Mouse (Mus musculus): ENCODE measurements around the gene Ambp. TPM values are rescaled to one million over a fixed set of nuclear protein-coding genes. Genes with fewer than 3 reads are reported as not detected.

The Ambp gene
- polyA plus RNA-seq, 1 experiment from 2014 or later: 2,449 TPM

DNA sequence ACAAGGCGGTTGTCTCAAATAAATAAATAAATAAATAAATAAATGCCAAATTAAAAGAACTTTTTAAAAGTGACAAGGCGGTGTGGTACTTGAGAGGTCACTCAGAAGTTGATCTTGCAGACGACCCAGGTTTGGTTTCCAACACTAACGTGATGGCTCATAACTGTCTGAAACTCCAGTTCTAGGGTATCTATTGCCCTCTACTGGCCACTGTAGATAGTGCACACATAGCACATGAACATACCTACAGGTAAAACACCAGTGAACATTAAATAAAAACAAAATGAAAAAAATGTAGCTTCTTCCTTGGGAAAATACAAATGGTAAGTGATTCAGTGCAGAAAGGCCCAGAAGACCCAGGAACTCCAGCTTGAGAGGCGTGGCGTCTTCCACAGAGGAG is 7.3 kb downstream of the Ambp start:
- DNase-seq (no peak), ATAC-seq (no peak)
- 92% methylated on average over 6 of the region's 6 CpGs for WGBS (ENCODE audit: insufficient replicate concordance)

DNA sequence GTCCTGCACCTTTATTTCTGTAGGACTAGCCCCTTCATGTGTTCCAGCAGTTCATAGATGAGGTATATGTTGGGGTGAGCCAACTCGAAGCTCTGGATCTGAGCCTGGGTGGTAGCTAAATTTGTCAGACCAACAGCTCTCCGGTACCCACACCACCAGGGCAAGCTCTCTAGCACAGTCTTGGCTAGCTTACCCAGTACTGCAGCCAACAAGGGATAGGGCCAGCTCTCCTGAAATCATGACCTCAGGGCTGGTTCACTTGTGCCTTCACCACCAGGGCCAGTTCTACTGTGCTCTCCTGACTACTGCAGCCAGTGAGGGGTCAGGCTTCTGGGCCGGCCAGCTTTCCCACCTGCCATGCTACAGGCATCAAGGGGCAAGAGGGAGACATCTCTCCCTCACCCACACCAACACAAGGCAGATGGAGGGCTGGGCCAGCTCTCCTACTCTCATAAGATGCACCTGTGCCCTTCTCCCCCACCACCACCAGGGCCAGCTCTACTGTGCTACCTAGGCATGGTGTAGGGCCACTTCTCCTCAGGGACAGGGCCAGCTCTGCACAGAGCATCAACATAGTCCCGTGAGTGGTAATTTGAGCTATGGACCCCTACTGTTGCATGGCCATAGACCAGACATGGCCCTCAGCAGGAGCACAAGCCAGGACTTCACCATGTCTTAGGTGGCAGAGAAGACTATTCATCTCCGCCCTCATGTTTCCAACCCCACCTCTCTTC is 24.5 kb downstream of the Ambp start:
- Histone ChIP-seq H3K9me3 (ENCODE audit: low read length) (no peaks in the 10 kb centered on the region), H3K27me3 (ENCODE audit: insufficient read depth, low read length) (no peaks in the 10 kb centered on the region), H3K4me1 (ENCODE audit: insufficient read depth) (no peaks in the 10 kb centered on the region), H3K9ac (replicated peaks) (no peak overlapping the region), H3K36me3 (replicated peaks; ENCODE audit: insufficient read depth, low read length) (peaks cover 3% of the 10 kb centered on the region; the same call in 1 of the 2 replicates), H3K4me2 (ENCODE audit: low read depth, low read length) (no peak overlapping the region), H3K4me3 (ENCODE audit: low read depth, low read length) (no peak overlapping the region), H3K27ac (ENCODE audit: low read depth) (no peak overlapping the region)
- no peak for DNase-seq
- WGBS (ENCODE audit: insufficient replicate concordance): 75% methylated on average over 5 of the region's 5 CpGs
- TF ChIP-seq EP300 (IDR thresholded peaks at IDR 0.05; ENCODE audit: low read depth): no peak
- TF ChIP-seq CTCF (IDR thresholded peaks at IDR 0.05; ENCODE audit: low read depth): no peak
- no peak for ATAC-seq

More for the DNA sequence above, 7.3 kb downstream of the Ambp start:
- no peaks in the 10 kb centered on the region for H3K27me3 ChIP-seq (ENCODE audit: insufficient read depth, low read length)
- H3K27ac ChIP-seq (ENCODE audit: low read depth): no peak overlapping the region
- H3K9ac ChIP-seq (replicated peaks): no peak overlapping the region
- peaks cover 8% of the 10 kb centered on the region; the same call in 1 of the 2 replicates for H3K4me1 ChIP-seq (ENCODE audit: insufficient read depth)
- H3K4me2 ChIP-seq (ENCODE audit: low read depth, low read length): no peak overlapping the region
- no peaks in the 10 kb centered on the region for H3K9me3 ChIP-seq (ENCODE audit: low read length)
- TF ChIP-seq CTCF (IDR thresholded peaks at IDR 0.05; ENCODE audit: low read depth) (peak; percentile 51; the same call in 1 of the 2 replicates), EP300 (IDR thresholded peaks at IDR 0.05; ENCODE audit: low read depth) (no peak)
- no peak overlapping the region for H3K4me3 ChIP-seq (ENCODE audit: low read depth, low read length)
- H3K36me3 ChIP-seq (replicated peaks; ENCODE audit: insufficient read depth, low read length): peaks cover 8% of the 10 kb centered on the region

DNA sequence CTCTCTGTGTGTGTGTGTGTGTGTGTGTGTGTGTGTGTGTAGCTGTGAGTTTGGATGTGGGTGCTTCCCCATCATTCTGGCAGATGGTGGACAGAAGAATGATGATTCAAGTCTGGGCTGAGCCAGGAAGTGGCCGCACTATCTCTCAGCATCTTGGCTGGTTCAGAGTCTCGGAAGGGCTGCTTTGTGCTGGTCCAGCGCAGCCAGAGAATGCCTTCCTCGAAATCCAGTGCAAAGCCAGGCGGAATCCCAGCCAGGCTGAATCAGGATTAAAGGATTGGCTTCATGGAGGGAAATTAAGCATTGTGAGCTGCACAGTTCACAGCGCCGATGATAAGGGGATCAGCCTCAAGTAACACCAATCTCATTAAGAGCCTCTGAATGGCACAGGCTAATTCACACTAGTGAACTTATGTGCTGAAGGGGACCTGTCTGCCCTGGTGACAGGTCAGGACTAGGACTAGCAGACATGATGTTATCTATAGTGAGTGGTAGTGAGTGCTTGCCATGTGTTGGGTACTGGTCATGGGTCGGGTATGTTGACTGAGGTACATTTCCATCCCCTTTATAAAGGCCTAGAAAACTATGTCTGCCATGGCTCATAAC is 29.6 kb downstream of the Ambp start:
- TF ChIP-seq CTCF (IDR thresholded peaks at IDR 0.05; ENCODE audit: low read depth): no peak
- TF ChIP-seq EP300 (IDR thresholded peaks at IDR 0.05; ENCODE audit: low read depth): no peak

DNA sequence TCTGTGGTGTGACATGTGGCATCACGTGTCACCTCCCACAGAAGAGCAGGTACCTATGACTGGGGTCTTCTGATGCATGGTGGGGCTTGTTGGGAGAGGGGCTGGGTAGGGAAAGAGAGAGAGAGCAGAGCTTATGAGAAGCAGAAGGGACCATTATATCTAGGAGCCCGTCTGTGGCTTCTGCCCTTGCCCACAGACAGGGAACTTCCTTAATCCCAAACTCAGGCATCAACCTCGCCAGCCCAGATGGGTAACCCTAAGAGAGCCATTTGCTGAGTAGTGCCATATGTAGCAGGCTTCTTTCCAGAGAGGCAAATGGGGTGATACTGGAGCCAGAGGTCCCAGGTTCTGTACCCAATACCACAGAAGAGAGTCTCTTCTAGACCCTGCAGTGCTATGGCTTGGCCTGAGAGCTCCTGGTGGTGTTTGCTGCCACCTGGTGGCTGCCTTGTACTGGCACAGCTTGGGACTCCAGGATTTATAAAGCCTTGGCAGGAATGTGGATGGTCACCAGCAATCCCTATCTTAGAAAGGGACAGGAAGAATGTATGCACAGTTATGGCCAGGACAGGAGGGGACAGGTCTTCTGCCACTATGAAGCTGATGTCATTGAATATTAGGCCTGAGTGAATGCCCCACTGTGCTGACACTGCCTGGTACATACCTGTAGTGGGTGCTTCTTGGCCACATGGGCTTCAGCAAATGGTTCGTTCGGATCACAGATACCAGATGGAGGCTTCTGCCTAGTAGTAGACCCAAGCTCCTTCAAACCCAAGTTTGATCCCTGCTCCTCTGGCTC is 35.8 kb downstream of the Ambp start:
- TF ChIP-seq CTCF (IDR thresholded peaks at IDR 0.05; ENCODE audit: low read depth) (peak; percentile 94), EP300 (IDR thresholded peaks at IDR 0.05; ENCODE audit: low read depth) (no peak)
- H3K9me3 ChIP-seq (ENCODE audit: low read length): no peaks in the 10 kb centered on the region
- H3K4me3 ChIP-seq (ENCODE audit: low read depth, low read length): no peak overlapping the region
- no peak overlapping the region for H3K9ac ChIP-seq (replicated peaks)
- H3K4me2 ChIP-seq (ENCODE audit: low read depth, low read length): no peak overlapping the region
- DNase-seq (peak; percentile 78), ATAC-seq (peak; percentile 62)
- H3K36me3 ChIP-seq (replicated peaks; ENCODE audit: insufficient read depth, low read length): peaks cover 15% of the 10 kb centered on the region; the same call in 1 of the 2 replicates
- no peaks in the 10 kb centered on the region for H3K4me1 ChIP-seq (ENCODE audit: insufficient read depth)
- H3K27ac ChIP-seq (ENCODE audit: low read depth): no peak overlapping the region
- no peaks in the 10 kb centered on the region for H3K27me3 ChIP-seq (ENCODE audit: insufficient read depth, low read length)
- 65% methylated on average over 5 of the region's 5 CpGs for WGBS (ENCODE audit: insufficient replicate concordance)

More for the DNA sequence above, 29.6 kb downstream of the Ambp start:
- no peak overlapping the region for H3K4me2 ChIP-seq (ENCODE audit: low read depth, low read length)
- WGBS (ENCODE audit: insufficient replicate concordance): 68% methylated on average over 8 of the region's 8 CpGs
- H3K27me3 ChIP-seq (ENCODE audit: insufficient read depth, low read length): no peaks in the 10 kb centered on the region
- peaks cover 11% of the 10 kb centered on the region; the same call in 1 of the 2 replicates for H3K36me3 ChIP-seq (replicated peaks; ENCODE audit: insufficient read depth, low read length)
- H3K27ac ChIP-seq (ENCODE audit: low read depth): no peak overlapping the region
- no peak overlapping the region for H3K4me3 ChIP-seq (ENCODE audit: low read depth, low read length)
- no peak overlapping the region for H3K9ac ChIP-seq (replicated peaks)
- DNase-seq (no peak), ATAC-seq (no peak)
- H3K4me1 ChIP-seq (ENCODE audit: insufficient read depth): no peaks in the 10 kb centered on the region
- H3K9me3 ChIP-seq (ENCODE audit: low read length): no peaks in the 10 kb centered on the region

DNA sequence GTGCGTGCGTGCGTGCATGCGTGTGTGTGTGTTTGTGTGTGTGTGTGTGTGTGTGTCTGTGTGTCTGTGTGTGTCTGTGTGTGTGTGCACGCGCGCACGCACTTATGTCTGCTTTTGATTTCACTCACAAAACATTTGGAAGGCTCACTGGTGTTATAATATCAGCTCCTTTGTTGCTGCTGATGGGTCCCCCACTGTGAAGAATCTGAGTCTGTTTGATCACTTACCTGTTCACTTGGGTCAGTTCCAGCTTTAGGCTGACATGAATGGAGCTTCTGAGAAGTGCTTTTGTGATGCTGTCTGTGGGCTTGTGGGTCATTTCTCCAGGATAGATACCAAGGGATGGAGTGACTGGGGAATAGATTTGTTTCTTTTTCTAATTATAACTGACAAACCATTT is 48.9 kb downstream of the Ambp start:
- TF ChIP-seq CTCF (IDR thresholded peaks at IDR 0.05; ENCODE audit: low read depth) (no peak), EP300 (IDR thresholded peaks at IDR 0.05; ENCODE audit: low read depth) (no peak)
- Histone ChIP-seq H3K4me3 (ENCODE audit: low read depth, low read length) (no peak overlapping the region), H3K36me3 (replicated peaks; ENCODE audit: insufficient read depth, low read length) (peaks cover 14% of the 10 kb centered on the region), H3K4me1 (ENCODE audit: insufficient read depth) (peaks cover 3% of the 10 kb centered on the region; the same call in 1 of the 2 replicates), H3K9me3 (ENCODE audit: low read length) (no peaks in the 10 kb centered on the region), H3K4me2 (ENCODE audit: low read depth, low read length) (no peak overlapping the region), H3K27me3 (ENCODE audit: insufficient read depth, low read length) (no peaks in the 10 kb centered on the region), H3K9ac (replicated peaks) (no peak overlapping the region), H3K27ac (ENCODE audit: low read depth) (no peak overlapping the region)
- ATAC-seq (no peak), DNase-seq (no peak)
- WGBS (ENCODE audit: insufficient replicate concordance): 90% methylated on average over 8 of the region's 8 CpGs

DNA sequence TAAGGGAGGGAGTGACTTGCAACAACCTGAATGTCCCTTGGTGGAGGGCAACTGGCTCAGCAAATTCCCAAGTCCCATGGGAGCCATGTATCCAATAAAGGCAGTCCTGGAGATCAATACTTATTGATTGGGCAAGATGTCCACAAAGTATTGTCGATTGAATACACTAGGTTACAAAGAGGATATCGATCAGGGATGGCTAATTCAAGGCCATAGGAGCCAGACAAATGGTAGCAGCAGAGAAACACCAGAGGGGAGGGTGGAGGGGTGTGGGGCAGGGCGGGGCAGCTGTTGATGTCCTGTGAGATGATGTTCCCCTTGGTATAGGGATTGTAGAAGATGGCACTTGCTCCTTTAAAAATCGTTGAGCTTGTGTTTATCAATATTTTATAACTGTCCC is 52.6 kb downstream of the Ambp start:
- H3K4me3 ChIP-seq (ENCODE audit: low read depth, low read length): no peak overlapping the region
- no peaks in the 10 kb centered on the region for H3K27me3 ChIP-seq (ENCODE audit: insufficient read depth, low read length)
- no peak overlapping the region for H3K9ac ChIP-seq (replicated peaks)
- ATAC-seq (peak; percentile 36), DNase-seq (no peak)
- no peaks in the 10 kb centered on the region for H3K9me3 ChIP-seq (ENCODE audit: low read length)
- no peak overlapping the region for H3K4me2 ChIP-seq (ENCODE audit: low read depth, low read length)
- WGBS (ENCODE audit: insufficient replicate concordance): 65% methylated on average over 4 of the region's 4 CpGs
- peaks cover 15% of the 10 kb centered on the region; the same call in 1 of the 2 replicates for H3K36me3 ChIP-seq (replicated peaks; ENCODE audit: insufficient read depth, low read length)
- no peak overlapping the region for H3K27ac ChIP-seq (ENCODE audit: low read depth)
- TF ChIP-seq EP300 (IDR thresholded peaks at IDR 0.05; ENCODE audit: low read depth) (no peak), CTCF (IDR thresholded peaks at IDR 0.05; ENCODE audit: low read depth) (no peak)
- H3K4me1 ChIP-seq (ENCODE audit: insufficient read depth): peaks cover 3% of the 10 kb centered on the region; the same call in 1 of the 2 replicates

Data from liver, postnatal 0 days (tissue).